Mouse (Mus musculus): Measurements from ENCODE around the gene Car5a.

Car5a gene

DNA sequence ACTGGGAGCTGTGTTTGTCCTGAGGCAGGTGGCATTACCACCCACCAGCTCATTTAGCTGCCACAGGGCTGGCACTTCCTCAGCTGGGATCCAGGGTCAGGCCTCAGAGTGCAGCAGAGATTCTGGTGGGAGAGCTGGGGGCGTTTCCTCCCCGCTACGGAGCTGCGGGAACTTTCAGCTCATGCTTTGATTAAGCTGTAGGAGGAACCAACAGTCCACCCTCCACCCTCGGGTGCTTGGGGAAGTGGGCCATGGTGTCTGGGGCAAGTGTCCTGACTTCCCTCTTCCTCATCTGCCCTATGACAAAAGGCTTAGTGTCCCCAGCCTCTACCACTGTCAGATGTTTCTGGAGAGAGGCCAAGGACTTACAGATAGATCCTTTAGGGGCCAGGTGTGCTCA, 67.5 kb downstream of the Car5a start:
- DNase-seq, result no peak

DNA sequence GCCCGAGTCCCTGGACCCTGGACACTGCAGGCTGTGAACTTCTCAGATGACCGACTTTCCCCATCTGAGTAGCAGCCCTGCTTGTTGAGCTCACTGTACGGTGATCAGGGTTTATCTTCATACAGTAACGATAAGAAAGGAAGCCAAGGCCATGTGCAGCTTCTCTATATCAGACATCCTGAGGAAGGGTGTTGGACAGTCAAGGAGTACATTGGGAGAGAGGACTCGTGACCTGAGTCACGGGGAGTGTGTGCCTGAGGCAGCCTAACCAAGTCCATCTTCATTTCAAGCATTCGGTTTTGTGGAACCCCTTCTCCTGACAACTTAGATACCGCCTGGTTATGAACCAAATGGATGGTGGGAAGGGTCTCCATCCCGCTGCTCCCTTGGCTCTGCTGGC, 69.2 kb downstream of the Car5a start:
- no peak for DNase-seq

DNA sequence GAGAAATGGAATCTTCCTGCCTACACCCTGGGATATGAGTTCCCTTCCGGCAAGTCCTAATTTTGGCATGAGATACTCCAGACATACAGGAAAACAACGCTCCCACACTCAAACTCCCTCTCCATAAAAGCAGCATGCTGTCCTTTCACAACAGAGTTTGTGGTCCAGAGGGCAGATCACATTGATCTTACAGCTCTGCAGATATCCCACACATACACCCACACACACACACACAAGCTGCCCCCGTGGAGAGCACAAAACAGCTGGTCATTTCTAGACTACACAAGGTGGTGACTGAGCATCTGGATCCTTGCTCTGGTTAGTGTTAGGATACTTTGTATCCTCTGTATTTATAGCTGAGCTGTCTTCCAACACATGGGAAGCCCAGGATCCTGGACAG, 69.7 kb downstream of the Car5a start:
- DNase-seq, result no peak

DNA sequence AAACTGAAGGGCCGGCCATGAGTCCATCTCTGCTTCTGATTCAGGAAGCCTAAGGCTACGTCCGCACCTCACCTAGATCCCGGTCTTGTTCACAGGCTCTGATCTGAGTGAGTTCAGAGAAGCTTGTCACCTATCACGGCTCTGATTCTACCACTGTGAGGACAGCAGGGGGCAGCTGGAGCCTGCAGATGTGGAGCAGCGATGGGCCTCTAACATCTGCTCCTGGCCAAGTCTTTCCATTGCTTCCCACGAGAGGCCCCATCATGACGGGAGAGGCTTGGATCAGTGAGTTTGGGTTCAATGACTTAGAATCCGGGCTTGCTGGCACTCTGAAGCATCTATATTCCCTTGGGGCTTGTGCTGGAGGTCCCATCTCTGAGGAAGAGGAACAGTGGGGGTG, 70.7 kb downstream of the Car5a start:
- no peak for DNase-seq

DNA sequence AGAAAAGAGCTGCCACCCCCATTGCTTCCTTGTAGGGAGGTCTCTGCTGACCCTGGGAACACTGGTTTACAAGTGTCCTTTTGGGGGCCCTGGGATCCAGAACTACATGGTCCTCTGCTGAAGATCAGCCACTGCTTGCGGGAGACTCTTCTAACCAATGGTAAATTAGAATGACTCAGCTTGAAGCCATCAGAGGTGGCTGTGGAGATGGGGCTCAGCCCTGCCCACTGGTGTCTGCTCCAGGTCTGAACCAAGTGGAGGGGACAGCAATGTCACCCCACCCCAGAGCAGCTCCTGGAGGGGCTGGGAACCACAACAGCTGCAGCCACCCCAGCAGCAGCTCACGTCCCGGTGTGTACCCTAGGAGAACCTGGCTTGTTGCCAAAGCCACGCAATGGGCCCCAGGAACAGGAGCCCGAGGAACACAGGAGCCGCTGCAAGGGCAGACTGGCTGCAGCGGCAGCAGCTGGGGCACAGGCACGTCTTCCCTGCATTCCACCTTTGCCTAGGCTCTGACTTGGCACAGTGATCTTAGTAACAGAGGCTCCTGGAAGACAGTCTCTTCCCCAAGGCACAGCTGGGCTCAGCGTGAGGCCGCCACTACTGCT, 72.8 kb downstream of the Car5a start:
- DNase-seq, result peak in 1 of 2 experiments; percentile 40

DNA sequence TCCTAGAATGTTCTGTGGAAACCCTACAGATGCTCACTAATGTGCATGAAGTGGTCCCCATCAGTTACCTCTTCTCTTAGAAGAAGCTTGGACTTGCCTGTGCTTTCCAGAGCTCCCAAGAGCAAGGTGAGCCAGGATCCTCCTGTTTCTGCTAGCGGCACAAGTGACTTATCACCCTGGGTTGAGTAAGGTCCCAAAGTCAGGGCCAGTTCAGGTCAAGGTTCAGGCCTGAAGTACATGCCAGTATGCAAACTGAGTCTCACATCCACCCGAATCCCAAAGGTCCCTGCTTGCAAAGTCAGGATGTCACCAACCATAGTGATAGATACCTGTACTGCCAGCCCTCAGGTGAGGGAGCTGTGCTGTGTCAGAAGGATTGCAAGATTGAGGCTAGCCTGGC, 74.5 kb downstream of the Car5a start:
- DNase-seq, result no peak

DNA sequence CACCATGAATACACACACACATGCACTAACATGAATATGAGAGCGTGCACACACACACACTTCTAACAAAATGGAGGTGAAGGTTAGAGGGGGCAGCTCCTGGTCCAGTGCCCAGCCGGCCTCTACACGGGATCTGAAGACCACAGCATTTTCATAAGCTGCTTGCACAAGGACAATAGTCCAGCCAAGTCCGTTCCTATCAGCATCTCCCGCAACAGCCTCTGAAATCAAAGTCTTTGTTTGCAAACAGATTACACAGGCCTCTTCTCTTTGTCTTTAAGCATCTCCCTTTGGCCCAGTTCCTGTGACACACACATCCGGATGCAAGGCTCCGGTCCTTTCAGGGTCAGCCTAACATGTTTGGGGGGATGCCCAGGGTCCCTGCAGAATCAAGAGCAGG, 75.8 kb downstream of the Car5a start:
- no peak for DNase-seq

DNA sequence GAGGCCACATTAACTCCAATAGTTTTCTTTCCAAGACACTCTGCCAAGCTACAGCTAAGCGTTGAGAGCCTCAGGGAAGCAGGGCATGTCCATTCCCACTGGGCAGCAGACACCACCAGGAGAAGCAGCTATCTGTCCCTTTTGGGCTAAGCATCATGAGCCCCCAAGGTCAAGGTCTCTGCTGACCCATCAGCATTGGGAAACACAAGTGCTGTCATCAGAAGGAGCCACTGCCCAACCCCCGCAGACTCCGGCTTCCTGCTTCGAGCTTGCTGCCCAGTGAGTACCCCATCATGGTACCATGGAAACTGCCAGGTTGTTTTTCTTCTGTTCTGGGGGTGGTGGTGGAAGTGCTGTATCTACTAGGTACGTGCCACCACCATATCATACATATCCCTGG, 76.5 kb downstream of the Car5a start:
- no peak for DNase-seq
